Mouse (Mus musculus): ENCODE data around the gene Notch2.

GRCm38 (mm10) chr3:98028072-98028471 lies 14.7 kb downstream of the Notch2 start:
- TF ChIP-seq CTCF (IDR thresholded peaks at IDR 0.05; ENCODE audit: control insufficient read depth, insufficient read depth, low read length) (no peak), POLR2A (IDR thresholded peaks at IDR 0.05; ENCODE audit: borderline replicate concordance, control insufficient read depth, low read depth, low read length) (no peak)

All from bone marrow, adult 2 months (tissue).